Mouse (Mus musculus) myocyte (in vitro differentiated cells): ENCODE measurements around the gene Lama2.

ENCODE experiments used
- MAX ChIP-seq: IDR thresholded peaks from one replicate; pipeline ENCODE4 v1.6.1; 2011; ENCODE audit warnings: low read depth, mild to moderate bottlenecking, control low read depth
- POLR2A ChIP-seq: IDR thresholded peaks from one replicate; pipeline ENCODE4 v1.6.1; 2011; ENCODE audit warnings: low read depth, mild to moderate bottlenecking, control low read depth, moderate library complexity; ENCODE audit not compliant: insufficient read length
- TCF12 ChIP-seq: IDR thresholded peaks from one replicate; pipeline ENCODE4 v1.6.1; 2011; ENCODE audit warnings: mild to moderate bottlenecking, control low read depth; ENCODE audit not compliant: poor library complexity, insufficient read depth, severe bottlenecking
- TCF3 ChIP-seq: IDR thresholded peaks from one replicate; pipeline ENCODE4 v1.6.1; 2011; ENCODE audit warnings: low read depth, control low read depth; ENCODE audit not compliant: insufficient read length
- USF1 ChIP-seq: IDR thresholded peaks from one replicate; pipeline ENCODE4 v1.6.1; 2011; ENCODE audit warnings: low read depth, mild to moderate bottlenecking, control low read depth, moderate library complexity

- no peak for TF ChIP-seq MAX
- TF ChIP-seq TCF3, result no peak
- TF ChIP-seq TCF12, result no peak
- TF ChIP-seq USF1, result no peak
- TF ChIP-seq POLR2A, result no peak
These were observed 314.3 kb downstream of the Lama2 start for GRCm38 (mm10) chr10:27305301-27305700.
